Mouse (Mus musculus): ENCODE measurements around the gene Pdia3. TPM values are rescaled to one million over a fixed set of nuclear protein-coding genes. Genes with fewer than 3 reads are reported as not detected.

The Pdia3 gene
- polyA plus RNA-seq, 2 experiments, result 95.7 to 188 TPM

DNA sequence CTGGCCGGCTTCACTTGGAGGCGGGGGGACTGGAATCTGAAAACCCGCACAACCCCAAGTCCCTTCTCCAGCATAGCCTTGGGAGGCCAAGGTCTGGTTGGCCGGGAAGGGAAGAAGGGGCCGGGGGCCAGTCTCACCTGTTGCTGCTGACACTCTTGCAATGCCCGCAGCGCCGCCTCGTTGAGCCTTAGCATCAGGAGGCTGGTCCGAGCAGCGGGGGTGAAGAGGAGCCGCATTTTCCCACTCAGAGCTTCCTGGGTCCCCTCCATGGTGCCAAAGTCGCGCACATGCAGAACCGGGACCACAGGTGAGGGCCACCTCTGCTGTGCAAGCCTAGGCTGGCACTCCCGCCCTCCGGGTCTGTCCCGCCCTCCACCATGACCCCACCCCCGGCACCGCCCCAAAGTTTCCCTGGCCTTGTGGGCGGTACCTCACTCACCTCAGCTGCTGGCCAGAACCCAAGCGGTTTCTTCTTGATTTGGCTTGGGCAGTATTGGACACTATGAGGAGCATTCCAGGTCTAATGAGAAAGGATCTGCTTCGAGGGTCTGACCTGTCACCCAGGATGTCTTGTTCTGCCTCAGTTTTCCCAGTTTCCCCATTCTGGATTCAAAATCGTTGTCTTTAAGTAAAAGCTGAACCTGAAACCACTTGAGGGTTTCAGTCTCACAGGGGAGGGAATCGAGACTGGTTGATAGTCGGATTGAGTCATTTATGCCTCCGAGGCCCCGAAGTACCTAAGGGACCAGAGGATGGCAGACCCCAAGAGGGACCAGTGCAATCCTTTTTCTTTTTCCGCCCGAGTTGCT, 28.9 kb downstream of the Pdia3 start:
- Histone ChIP-seq H3K9me3 (ENCODE audit: control insufficient read depth, low read length) (no peaks in the 10 kb centered on the region), H3K9ac (replicated peaks) (peak overlapping the region; percentile 41), H3K4me1 (replicated peaks; ENCODE audit: control insufficient read depth in 2 of 2, insufficient read depth in 2 of 2, low read length in 1 of 2) (peaks cover 4 to 5% of the 10 kb centered on the region in 2 experiments), H3K27ac (no peak overlapping the region; the same call in 1 of the 2 replicates), H3K36me3 (replicated peaks; ENCODE audit: control insufficient read depth, insufficient read depth, low read depth) (peaks cover 15% of the 10 kb centered on the region), H3K27me3 (ENCODE audit: control insufficient read depth, insufficient read depth, low read length) (peaks cover 3% of the 10 kb centered on the region), H3K4me2 (ENCODE audit: low read depth) (peak overlapping the region; percentile 81), H3K4me3 (ENCODE audit: insufficient read depth in 1 of 2, low read depth in 2 of 2, low read length in 2 of 2) (peak overlapping the region; percentile 44 to 55)
- peak; percentile 92 for ATAC-seq (ENCODE audit: insufficient read depth)
- 2% methylated on average over 29 of the region's 30 CpGs for WGBS (ENCODE audit: insufficient replicate concordance)
- DNase-seq (ENCODE audit: low read depth in 3 of 3, low spot score in 3 of 3), result peak; percentile 52 to 68 (median 60)
- TF ChIP-seq EP300 (IDR thresholded peaks at IDR 0.05; ENCODE audit: low read depth) (no peak), CTCF (IDR thresholded peaks at IDR 0.05; ENCODE audit: low read depth) (no peak)

DNA sequence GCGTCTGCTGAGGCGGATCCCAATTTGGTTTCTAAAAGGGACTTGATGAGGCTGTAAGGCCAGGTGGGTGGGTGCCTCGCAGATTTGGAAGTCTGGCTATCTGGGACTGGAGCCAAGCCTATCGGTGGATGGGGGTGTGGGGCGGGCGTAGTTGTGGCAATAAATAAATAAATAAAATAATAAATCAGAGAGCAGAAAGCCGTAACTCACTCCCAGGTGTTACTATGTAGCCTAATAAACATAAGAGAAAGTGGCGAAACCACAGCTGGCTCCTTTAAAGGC, 29.4 kb downstream of the Pdia3 start:
- H3K36me3 ChIP-seq (replicated peaks; ENCODE audit: control insufficient read depth, insufficient read depth, low read depth), result peaks cover 9% of the 10 kb centered on the region
- no peak overlapping the region; the same call in 1 of the 2 replicates for H3K27ac ChIP-seq
- TF ChIP-seq EP300 (IDR thresholded peaks at IDR 0.05; ENCODE audit: low read depth) (no peak), CTCF (IDR thresholded peaks at IDR 0.05; ENCODE audit: low read depth) (no peak)
- 20% methylated on average over 8 of the region's 8 CpGs for WGBS (ENCODE audit: insufficient replicate concordance)
- peaks cover 3% of the 10 kb centered on the region for H3K27me3 ChIP-seq (ENCODE audit: control insufficient read depth, insufficient read depth, low read length)
- peak overlapping the region; percentile 44 to 55 for H3K4me3 ChIP-seq (ENCODE audit: insufficient read depth in 1 of 2, low read depth in 2 of 2, low read length in 2 of 2)
- DNase-seq (ENCODE audit: low read depth in 3 of 3, low spot score in 3 of 3) (no peak), ATAC-seq (ENCODE audit: insufficient read depth) (no peak)
- H3K4me1 ChIP-seq (replicated peaks; ENCODE audit: control insufficient read depth in 2 of 2, insufficient read depth in 2 of 2, low read length in 1 of 2), result peaks cover 7 to 9% of the 10 kb centered on the region in 2 experiments
- H3K4me2 ChIP-seq (ENCODE audit: low read depth), result peak overlapping the region; percentile 81
- H3K9ac ChIP-seq (replicated peaks), result peak overlapping the region; percentile 41
- no peaks in the 10 kb centered on the region for H3K9me3 ChIP-seq (ENCODE audit: control insufficient read depth, low read length)

DNA sequence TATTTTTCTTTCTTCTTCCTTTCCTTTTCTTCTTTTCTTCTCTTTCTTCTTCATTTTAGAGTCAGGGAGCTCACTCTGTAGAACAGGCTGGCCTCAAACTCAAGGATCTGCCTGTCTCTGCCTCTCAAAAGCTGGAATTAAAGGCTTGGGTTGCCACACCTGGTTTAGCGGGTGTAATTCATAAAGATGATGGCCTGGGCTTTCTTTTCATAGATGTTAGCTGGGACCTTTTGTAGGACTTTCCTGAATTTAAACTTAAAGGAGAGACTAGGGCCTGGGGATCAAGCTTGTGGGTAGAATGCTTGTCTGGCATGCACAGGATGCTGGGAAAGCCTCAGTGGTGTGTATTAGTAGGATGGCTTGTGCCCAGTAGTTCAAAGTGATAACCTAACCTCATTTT, 30.6 kb downstream of the Pdia3 start, which contains the start of gene Ell3:
TSS of gene Ell3 (minus strand) at position 101 of the 400 bp plus-strand sequence.
- peaks cover 3% of the 10 kb centered on the region for H3K27me3 ChIP-seq (ENCODE audit: control insufficient read depth, insufficient read depth, low read length)
- no peak for ATAC-seq (ENCODE audit: insufficient read depth)
- DNase-seq (ENCODE audit: low read depth in 3 of 3, low spot score in 3 of 3), result no peak
- H3K4me1 ChIP-seq (replicated peaks; ENCODE audit: control insufficient read depth in 2 of 2, insufficient read depth in 2 of 2, low read length in 1 of 2), result peaks cover 11 to 13% of the 10 kb centered on the region in 2 experiments
- peak within 1 kb of the TSS in 1 of 2 experiments; percentile 55; a peak in 1 of 4 replicates for H3K4me3 ChIP-seq (ENCODE audit: insufficient read depth in 1 of 2, low read depth in 2 of 2, low read length in 2 of 2)
- WGBS (ENCODE audit: insufficient replicate concordance), result 67% methylated on average over 1 of the region's 1 CpGs
- no peak within 1 kb of the TSS; the same call in 1 of the 2 replicates for H3K9ac ChIP-seq (replicated peaks)
- no peaks in the 10 kb centered on the region for H3K9me3 ChIP-seq (ENCODE audit: control insufficient read depth, low read length)
- peaks cover under 1% of the 10 kb centered on the region; the same call in 1 of the 2 replicates for H3K36me3 ChIP-seq (replicated peaks; ENCODE audit: control insufficient read depth, insufficient read depth, low read depth)
- TF ChIP-seq EP300 (IDR thresholded peaks at IDR 0.05; ENCODE audit: low read depth) (no peak), CTCF (IDR thresholded peaks at IDR 0.05; ENCODE audit: low read depth) (no peak)
- H3K4me2 ChIP-seq (ENCODE audit: low read depth), result peak within 1 kb of the TSS; percentile 81
- no peak within 1 kb of the TSS for H3K27ac ChIP-seq

DNA sequence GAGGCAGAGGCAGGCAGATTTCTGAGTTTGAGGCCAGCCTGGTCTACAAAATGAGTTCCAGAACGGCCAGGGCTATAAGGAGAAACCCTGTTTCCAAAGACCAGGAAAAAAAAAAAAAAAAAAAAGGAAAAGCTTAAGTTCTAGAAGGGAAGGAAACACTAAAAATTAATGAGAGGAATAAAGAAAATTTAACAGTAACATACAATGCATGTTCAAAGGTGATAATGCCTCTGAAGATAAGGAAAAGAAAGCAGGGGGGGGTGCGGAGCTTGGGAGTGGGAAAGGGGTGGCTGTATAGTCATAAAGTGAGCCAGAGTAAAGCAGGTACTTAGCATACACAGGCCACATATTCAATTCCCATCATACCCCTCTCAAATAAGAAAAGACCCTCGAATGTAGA, 31.5 kb downstream of the Pdia3 start:
- ATAC-seq (ENCODE audit: insufficient read depth), result no peak
- no peak for DNase-seq (ENCODE audit: low read depth in 3 of 3, low spot score in 3 of 3)
- Histone ChIP-seq H3K4me2 (ENCODE audit: low read depth) (no peak overlapping the region), H3K27me3 (ENCODE audit: control insufficient read depth, insufficient read depth, low read length) (peaks cover 3% of the 10 kb centered on the region), H3K9me3 (ENCODE audit: control insufficient read depth, low read length) (no peaks in the 10 kb centered on the region), H3K4me1 (replicated peaks; ENCODE audit: control insufficient read depth in 2 of 2, insufficient read depth in 2 of 2, low read length in 1 of 2) (peaks cover 11 to 13% of the 10 kb centered on the region in 2 experiments), H3K9ac (replicated peaks) (no peak overlapping the region), H3K27ac (no peak overlapping the region), H3K36me3 (replicated peaks; ENCODE audit: control insufficient read depth, insufficient read depth, low read depth) (no peaks in the 10 kb centered on the region), H3K4me3 (ENCODE audit: insufficient read depth in 1 of 2, low read depth in 2 of 2, low read length in 2 of 2) (no peak overlapping the region)
- TF ChIP-seq CTCF (IDR thresholded peaks at IDR 0.05; ENCODE audit: low read depth) (no peak), EP300 (IDR thresholded peaks at IDR 0.05; ENCODE audit: low read depth) (no peak)
- WGBS (ENCODE audit: insufficient replicate concordance), result 55% methylated on average over 3 of the region's 3 CpGs

DNA sequence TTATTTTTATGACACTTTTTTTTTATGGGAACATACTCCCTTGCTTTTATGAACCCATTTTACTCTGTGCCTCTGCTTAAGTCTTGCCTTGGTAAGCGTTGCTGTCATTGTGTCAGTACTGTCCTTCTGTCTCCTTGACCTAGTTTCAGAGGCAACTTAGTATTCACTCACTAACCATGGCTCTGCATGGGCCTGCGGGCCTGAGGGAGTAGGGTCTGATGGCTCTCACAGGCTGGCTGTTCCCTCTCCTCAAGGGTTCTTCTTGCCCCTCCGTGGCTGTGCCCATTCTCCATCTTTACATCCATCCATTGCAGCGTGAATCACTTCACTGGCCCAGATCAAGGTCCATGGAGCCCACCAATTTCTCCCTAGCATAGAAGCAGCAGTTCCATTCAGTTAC, 32.9 kb downstream of the Pdia3 start:
- H3K36me3 ChIP-seq (replicated peaks; ENCODE audit: control insufficient read depth, insufficient read depth, low read depth), result peaks cover 4% of the 10 kb centered on the region
- H3K4me1 ChIP-seq (replicated peaks; ENCODE audit: control insufficient read depth in 2 of 2, insufficient read depth in 2 of 2, low read length in 1 of 2), result peaks cover 14 to 20% of the 10 kb centered on the region in 2 experiments
- H3K9me3 ChIP-seq (ENCODE audit: control insufficient read depth, low read length), result no peaks in the 10 kb centered on the region
- H3K4me3 ChIP-seq (ENCODE audit: insufficient read depth in 1 of 2, low read depth in 2 of 2, low read length in 2 of 2), result no peak overlapping the region
- no peak for ATAC-seq (ENCODE audit: insufficient read depth)
- H3K4me2 ChIP-seq (ENCODE audit: low read depth), result no peak overlapping the region
- H3K9ac ChIP-seq (replicated peaks), result no peak overlapping the region
- TF ChIP-seq EP300 (IDR thresholded peaks at IDR 0.05; ENCODE audit: low read depth) (no peak), CTCF (IDR thresholded peaks at IDR 0.05; ENCODE audit: low read depth) (no peak)
- H3K27ac ChIP-seq, result no peak overlapping the region
- DNase-seq (ENCODE audit: low read depth in 3 of 3, low spot score in 3 of 3), result no peak
- peaks cover 3% of the 10 kb centered on the region for H3K27me3 ChIP-seq (ENCODE audit: control insufficient read depth, insufficient read depth, low read length)
- 60% methylated on average over 4 of the region's 4 CpGs for WGBS (ENCODE audit: insufficient replicate concordance)

Measured in liver, embryonic 14.5 days (tissue).